ENCODE assay signal across 14 mouse cellular contexts in the genomic region with DNA sequence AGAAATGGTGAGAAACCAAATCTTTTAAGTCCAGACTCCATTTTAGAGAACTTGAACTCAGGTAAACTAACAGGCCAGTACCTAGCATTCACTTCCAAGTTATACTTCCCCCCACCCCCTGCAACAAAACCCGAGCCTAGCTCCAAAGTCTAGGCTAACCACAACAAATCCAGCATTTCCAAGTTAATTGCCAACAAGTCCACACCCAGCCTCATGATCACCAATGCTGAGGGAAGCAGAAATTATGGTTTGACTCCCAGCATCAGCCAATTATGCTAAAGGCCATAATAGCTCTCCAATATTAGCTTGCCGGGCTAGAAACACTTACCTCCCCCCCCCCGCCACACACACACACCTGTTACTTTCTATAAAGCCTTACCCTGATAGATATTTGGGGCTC.
"Had no signal": no experiment of that assay in that cellular context is flagged by ENCODE, and none has a peak within 500 bp of the region (broad histone marks: within the 10 kb centered on the region; RNA-seq: fewer than 3 reads in every experiment).

No protein-coding gene starts in this region.

- H3K4me2 ChIP-seq: lung, embryonic 15.5 days; midbrain, embryonic 12.5 days; neural tube, embryonic 12.5 days; stomach, embryonic 15.5 days had no signal

- H3K4me3 ChIP-seq: lung, embryonic 15.5 days; megakaryocyte, embryonic 14.5 days; midbrain, embryonic 12.5 days; neural tube, embryonic 12.5 days; stomach, embryonic 15.5 days had no signal

- H3K9me3 ChIP-seq: lung, embryonic 15.5 days; megakaryocyte, embryonic 14.5 days; midbrain, embryonic 12.5 days; neural tube, embryonic 12.5 days; stomach, embryonic 15.5 days had no signal

- H3K9ac ChIP-seq: liver, postnatal 0 days; lung, embryonic 15.5 days; midbrain, embryonic 12.5 days; neural tube, embryonic 12.5 days; stomach, embryonic 15.5 days had no signal

- DNase-seq: liver, postnatal 0 days; lung, adult 2 months; lung, postnatal 10 days; right cerebral cortex, postnatal 14 days; thymus, adult 2 months; thymus, postnatal 25 days; thymus, postnatal 4 days had no signal

- H3K4me1 ChIP-seq: lung, embryonic 15.5 days; midbrain, embryonic 12.5 days; neural tube, embryonic 12.5 days; stomach, embryonic 15.5 days had no signal

- H3K27me3 ChIP-seq: lung, embryonic 15.5 days; megakaryocyte, embryonic 14.5 days; midbrain, embryonic 12.5 days; neural tube, embryonic 12.5 days; stomach, embryonic 15.5 days had no signal

- H3K27ac ChIP-seq: lung, embryonic 15.5 days; macrophage; midbrain, embryonic 12.5 days; neural tube, embryonic 12.5 days; stomach, embryonic 15.5 days; stomach, postnatal 0 days had no signal

- ATAC-seq: liver, postnatal 0 days had no signal
